Mouse (Mus musculus): Measurements from ENCODE around the gene Leng9.

The Leng9 gene

GRCm38 (mm10) chr7:4124315-4124759 lies 25.8 kb downstream of the Leng9 start:
- no peak for DNase-seq (ENCODE audit: low spot score)

DNA sequence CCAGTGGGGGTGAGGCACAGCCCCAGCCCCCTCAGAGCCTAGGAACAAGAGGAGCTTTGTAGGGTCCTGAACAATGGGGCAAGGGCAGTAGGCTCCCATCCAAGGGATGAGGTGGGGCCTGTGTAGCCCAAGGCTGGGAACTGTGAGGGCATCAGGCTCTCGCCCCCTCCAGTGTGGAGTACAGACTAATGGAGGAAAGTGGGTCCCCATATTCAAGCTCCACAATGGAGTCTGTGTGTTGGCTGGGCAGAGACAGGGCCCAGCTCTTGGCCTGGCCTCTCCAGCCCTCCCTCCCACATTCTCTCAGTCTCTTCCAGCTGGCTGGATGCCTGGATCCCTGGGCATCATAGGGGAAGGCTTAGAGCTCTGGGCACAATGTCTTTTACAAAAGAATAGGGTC lies 26.4 kb downstream of the Leng9 start:
- no peak for DNase-seq (ENCODE audit: low spot score)

DNA sequence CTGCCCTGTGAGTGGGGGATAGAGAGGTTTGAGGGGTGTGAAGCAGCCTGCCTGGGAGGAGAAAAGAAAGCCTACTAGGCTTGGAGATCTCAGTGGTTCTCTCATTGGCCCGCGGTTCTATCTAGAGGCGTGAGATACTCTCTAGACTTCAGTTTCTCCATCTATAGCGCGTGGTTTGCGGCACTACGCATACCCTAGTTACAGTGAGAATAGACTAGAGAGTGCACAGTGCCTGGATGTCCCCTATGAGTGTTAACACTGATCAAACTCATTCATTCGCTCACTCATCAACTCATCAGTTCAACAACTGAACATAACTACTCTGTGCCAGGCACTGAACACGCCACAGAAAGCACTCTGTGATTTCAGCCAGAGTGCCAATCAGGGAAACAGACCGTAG lies 27.4 kb downstream of the Leng9 start:
- DNase-seq (ENCODE audit: low spot score), result no peak

GRCm38 (mm10) chr7:4122076-4122768 lies 28.0 kb downstream of the Leng9 start:
- no peak for DNase-seq (ENCODE audit: low spot score)

DNA sequence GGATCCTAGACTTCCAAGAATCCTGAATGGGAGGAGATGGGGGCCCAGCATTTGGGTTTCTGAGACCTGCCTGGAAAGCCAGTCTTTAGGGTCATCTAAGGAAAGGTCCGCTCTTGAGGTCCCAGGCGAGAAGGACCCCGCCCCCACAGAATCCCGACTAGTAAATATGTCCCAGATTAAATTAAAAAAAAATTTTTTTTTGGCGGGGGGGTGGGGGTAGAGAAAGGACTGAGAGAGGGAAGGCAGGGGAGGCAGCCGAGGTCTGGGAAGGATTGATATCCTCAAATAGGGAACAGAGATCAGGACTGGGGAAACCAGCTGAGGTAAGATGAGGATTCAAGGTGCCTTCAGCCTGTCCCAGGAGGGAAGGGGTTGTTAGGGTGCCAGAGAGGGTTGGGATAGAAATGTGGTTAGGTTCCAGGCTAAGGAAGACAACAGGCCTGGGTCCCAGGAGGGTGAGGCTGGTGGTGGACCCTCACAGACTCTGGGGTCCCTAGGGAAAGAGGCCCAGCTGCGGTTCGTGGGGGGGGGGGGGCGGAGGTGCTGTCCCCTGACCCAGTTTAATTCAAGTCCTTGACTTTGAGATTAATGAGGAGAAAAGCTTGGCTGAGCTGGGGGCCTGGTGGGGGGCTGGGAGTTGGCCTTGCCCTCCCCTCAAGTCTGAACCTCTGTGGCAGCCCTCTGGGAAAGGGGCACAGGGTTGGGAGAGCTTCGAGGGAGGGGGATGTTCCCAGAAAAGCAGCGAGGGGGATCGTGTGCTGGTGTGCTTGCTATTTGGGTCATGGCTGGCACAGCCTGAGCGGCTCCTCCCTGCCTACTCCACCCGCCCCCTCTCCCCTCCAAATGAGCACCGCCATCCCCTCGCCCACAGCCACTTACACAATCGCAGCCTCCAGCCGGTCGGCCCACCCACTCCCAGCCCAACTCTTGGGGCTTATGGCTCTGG lies 29.9 kb downstream of the Leng9 start:
- no peak for DNase-seq (ENCODE audit: low spot score)

GRCm38 (mm10) chr7:4119344-4119902 lies 30.8 kb downstream of the Leng9 start, which contains the start of gene Ttyh1:
Ttyh1 (plus strand) TSS chr7:4119408.
- no peak for DNase-seq (ENCODE audit: low spot score)

DNA sequence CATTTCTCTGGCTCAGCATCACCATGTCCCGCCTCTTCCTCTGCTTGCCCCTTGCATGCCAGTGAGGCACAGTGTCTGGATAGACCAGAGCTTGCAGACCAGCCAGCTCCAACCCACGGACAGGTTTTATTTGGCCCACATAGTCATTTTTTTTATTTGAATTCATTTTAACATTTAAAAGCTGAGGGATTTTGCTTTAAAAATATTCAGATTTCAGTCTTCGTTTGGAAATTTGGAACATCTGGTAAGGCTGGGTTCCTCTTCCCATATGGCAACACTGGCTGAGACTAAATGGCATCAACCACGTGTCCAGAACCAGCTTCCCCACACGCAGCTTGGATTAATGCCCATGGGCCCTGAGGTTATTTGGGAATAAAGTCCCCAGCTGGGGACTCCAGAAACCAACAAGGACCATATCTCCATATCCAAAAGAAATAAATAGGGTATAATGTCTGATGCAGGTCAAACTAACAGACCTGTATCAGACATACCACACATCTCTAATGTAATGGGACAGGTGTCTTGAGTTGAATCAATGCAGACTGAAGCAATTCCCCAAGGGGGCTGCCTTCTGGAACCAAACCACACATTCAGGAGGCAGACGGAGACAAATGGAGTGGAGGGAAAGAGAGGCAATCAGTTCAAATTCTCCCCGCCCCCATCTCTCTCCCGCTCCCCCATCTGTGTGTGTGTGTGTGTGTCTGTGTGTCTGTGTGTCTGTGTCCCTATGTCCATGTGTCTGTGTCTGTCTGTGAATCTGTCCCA lies 32.9 kb downstream of the Leng9 start:
- no peak for DNase-seq (ENCODE audit: low spot score)

GRCm38 (mm10) chr7:4111766-4112165 lies 38.4 kb downstream of the Leng9 start:
- DNase-seq (ENCODE audit: low spot score), result no peak

DNA sequence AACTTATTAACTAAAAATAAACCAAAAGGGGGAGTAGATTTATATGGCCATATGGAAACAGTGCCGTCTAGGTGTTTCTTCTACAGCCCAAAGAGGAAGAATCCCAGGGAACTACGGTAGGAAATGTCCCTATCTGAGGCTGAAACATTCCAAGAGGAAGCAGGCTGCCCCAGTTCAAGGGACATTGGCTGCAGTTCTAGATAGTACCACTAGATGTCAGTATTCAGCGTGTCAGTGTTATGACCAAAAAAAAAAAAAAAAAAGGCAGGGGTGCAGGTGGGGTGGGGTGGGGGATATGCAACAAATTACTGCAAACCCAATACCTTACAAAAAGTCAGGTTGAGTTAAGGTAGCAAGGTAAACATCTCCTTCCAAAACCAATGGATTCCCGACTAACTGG lies 46.8 kb downstream of the Leng9 start:
- DNase-seq (ENCODE audit: low spot score), result no peak

GRCm38 (mm10) chr7:4101144-4101543 lies 49.0 kb downstream of the Leng9 start:
- no peak for DNase-seq (ENCODE audit: low spot score)

GRCm38 (mm10) chr7:4098832-4099231 lies 51.3 kb downstream of the Leng9 start:
- no peak for DNase-seq (ENCODE audit: low spot score)

- no peak for DNase-seq (ENCODE audit: low spot score)
Observed at GRCm38 (mm10) chr7:4098301-4098700, 51.9 kb downstream of the Leng9 start.

All from urinary bladder, postnatal 14 days (tissue).